Mouse (Mus musculus) embryonic facial prominence, embryonic 15.5 days (tissue): ENCODE results near the gene Hoxa5. TPM values are rescaled to one million over a fixed set of nuclear protein-coding genes. Genes with fewer than 3 reads are reported as not detected.
A peak's percentile ranks its signal among the peaks of the same experiment; 100 is the strongest.

ENCODE experiments used
- ATAC-seq: fragments of 200-750 bp; cut with Nextera tagmentation; 2 replicates; pipeline ENCODE4 v1.8.0; 2017; ENCODE audit warnings: low read depth, moderate TSS enrichment; ENCODE audit not compliant: insufficient number of reproducible peaks, low FRiP score, low TSS enrichment
- H3K27ac ChIP-seq: fragments of 300-500 bp; sonication (generic); replicated peaks from 2 replicates; pipeline ENCODE4 v1.5.1; 2015; ENCODE audit warnings: mild to moderate bottlenecking, inconsistent platforms
- H3K27me3 ChIP-seq: fragments of 300-500 bp; sonication (generic); 2 replicates; pipeline ENCODE4 v1.6.1; 2015; ENCODE audit warnings: inconsistent platforms
- H3K36me3 ChIP-seq: fragments of 300-500 bp; sonication (generic); 2 replicates; pipeline ENCODE4 v1.6.1; 2015; ENCODE audit warnings: mild to moderate bottlenecking, inconsistent platforms
- H3K4me1 ChIP-seq: fragments of 300-500 bp; sonication (generic); 2 replicates; pipeline ENCODE4 v1.6.1; 2015; ENCODE audit warnings: inconsistent platforms
- H3K4me2 ChIP-seq: fragments of 300-500 bp; sonication (generic); replicated peaks from 2 replicates; pipeline ENCODE4 v1.6.1; 2015; ENCODE audit warnings: mild to moderate bottlenecking, inconsistent platforms
- H3K4me3 ChIP-seq: fragments of 300-500 bp; sonication (generic); replicated peaks from 2 replicates; pipeline ENCODE4 v1.5.1; 2015; ENCODE audit warnings: mild to moderate bottlenecking, inconsistent platforms
- H3K9ac ChIP-seq: fragments of 300-500 bp; sonication (generic); 2 replicates; pipeline ENCODE4 v1.6.1; 2015; ENCODE audit warnings: inconsistent platforms
- H3K9me3 ChIP-seq: fragments of 300-500 bp; sonication (generic); replicated peaks from 2 replicates; pipeline ENCODE4 v1.6.1; 2016; ENCODE audit warnings: inconsistent platforms
- WGBS: fragments of 180-500 bp; shearing (Covaris S2); methylation state at CpG from one replicate; pipeline ENCODE4 v1.1.7; 2015; 5-methylcytosine and 5-hydroxymethylcytosine counted together
- polyA plus RNA-seq: library from polyadenylated mRNA; unstranded; fragments of >200 nt; fragmentation: Nextera tagmentation; extraction: Ambion mirVana; gene quantifications from 2 replicates; pipeline ENCODE4 v1.2.1, GENCODE M21; 2015

Hoxa5 gene
- polyA plus RNA-seq, 1 experiment from 2014 or later = 0.39 TPM

DNA sequence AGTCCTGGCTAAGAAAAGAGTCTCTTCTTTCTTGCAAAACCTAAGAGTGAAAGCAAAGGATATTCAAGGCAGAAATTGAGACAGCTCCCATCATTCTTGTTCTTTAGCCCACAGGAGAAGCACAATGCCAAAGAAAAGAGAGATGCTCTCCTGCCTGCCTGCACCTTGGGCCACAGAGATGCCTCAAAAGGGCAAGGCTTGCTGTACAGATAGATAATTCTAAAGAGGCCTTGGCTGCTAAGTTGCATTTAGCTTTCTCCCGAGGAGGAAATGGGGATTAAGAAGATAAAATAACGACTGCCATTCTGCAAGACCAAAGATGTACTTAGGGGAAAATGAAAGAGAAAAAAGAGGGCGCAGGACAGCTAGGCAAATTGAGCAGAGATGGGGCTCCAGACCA, 42.5 kb upstream of the Hoxa5 start:
- H3K27me3 ChIP-seq = peaks cover 97% of the 10 kb centered on the region
- ATAC-seq = no peak
- no peak overlapping the region for H3K27ac ChIP-seq
- H3K9me3 ChIP-seq = no peaks in the 10 kb centered on the region
- H3K9ac ChIP-seq = no peak overlapping the region
- WGBS = 4% methylated on average over 3 of the region's 3 CpGs
- 0 out of 2 replicates have a peak, but pooled peaks cover 6% of the 10 kb centered on the region for H3K4me1 ChIP-seq
- H3K36me3 ChIP-seq = no peaks in the 10 kb centered on the region
- no peak overlapping the region for H3K4me3 ChIP-seq
- H3K4me2 ChIP-seq = no peak overlapping the region

- Histone ChIP-seq H3K9me3 (no peaks in the 10 kb centered on the region), H3K4me2 (no peak overlapping the region), H3K36me3 (no peaks in the 10 kb centered on the region), H3K9ac (no peak overlapping the region), H3K4me3 (no peak overlapping the region), H3K27ac (no peak overlapping the region), H3K4me1 (0 out of 2 replicates have a peak, but pooled peaks cover 6% of the 10 kb centered on the region), H3K27me3 (peaks cover 97% of the 10 kb centered on the region)
- 3% methylated on average over 26 of the region's 26 CpGs for WGBS
- no peak for ATAC-seq
Measured at GRCm38 (mm10) chr6:52246403-52246803, 42.0 kb upstream of the Hoxa5 start.

DNA sequence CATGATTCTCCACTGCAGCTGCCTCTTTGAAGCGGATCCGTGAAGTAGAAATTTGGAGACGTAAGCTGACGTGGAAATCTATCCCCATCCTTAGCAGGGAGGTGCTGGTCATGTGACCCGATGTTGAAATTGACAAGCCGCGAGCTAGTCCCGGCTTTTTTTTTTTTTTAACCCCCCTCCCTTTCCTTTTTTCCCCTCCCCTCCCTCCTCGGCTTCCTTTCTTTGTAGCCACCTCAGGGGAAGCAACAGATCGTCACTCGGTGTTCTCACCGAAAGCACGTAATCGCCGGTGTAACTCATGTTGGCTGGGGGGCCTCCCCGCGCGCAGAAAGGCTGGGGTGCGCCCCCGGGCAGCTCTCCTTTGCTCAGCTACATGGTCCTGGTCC, 41.4 kb upstream of the Hoxa5 start, which contains the start of gene Hoxa11:
Gene Hoxa11, minus strand, starts transcription at position 54 of the 386 bp plus-strand sequence.
- WGBS = under 1% methylated on average over 20 of the region's 20 CpGs

DNA sequence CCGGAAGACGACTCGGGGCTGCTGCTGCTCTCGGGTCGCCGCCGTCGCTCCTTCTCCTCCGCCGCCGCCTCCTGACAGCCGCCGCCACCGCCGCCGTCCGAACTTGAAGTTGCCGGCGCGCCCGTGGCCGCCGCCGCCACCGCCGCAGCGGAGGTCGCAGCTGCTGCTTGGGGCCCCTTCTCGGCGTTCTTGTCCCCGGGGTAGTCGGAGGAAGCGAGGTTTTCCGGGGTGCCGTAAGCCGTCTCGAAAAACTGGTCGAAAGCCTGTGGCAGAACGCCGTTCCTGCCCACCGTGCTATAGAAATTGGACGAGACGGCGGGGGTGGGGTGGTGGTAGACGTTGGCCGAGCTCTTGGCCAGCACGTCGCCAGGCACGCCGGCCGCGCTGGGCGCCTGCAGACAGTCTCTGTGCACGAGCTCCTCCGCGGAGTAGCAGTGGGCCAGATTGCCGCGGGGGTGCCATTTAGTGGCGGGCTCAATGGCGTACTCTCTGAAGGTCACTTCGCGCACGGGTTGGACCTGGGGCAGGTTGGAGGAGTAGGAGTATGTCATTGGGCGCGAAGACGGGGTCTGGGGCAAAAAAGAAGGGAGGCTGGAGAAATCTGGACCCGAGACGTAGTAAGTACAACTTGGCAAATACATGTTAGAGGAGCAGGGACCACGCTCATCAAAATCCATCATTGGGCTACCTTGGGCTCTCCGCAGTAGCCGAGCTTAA, 40.8 kb upstream of the Hoxa5 start:
- Histone ChIP-seq H3K4me3 (peak overlapping the region; percentile 10; the same call in 1 of the 2 replicates), H3K27me3 (peaks cover 98% of the 10 kb centered on the region), H3K27ac (no peak overlapping the region), H3K4me2 (0 out of 2 replicates have a peak overlapping the region, but pooled peaks have one; percentile 2), H3K9me3 (no peaks in the 10 kb centered on the region), H3K9ac (no peak overlapping the region), H3K36me3 (no peaks in the 10 kb centered on the region), H3K4me1 (peaks cover 10% of the 10 kb centered on the region)
- no peak for ATAC-seq
- under 1% methylated on average over 71 of the region's 71 CpGs for WGBS

More for the DNA sequence above, 41.4 kb upstream of the Hoxa5 start, which contains the start of gene Hoxa11:
- Histone ChIP-seq H3K36me3 (no peaks in the 10 kb centered on the region), H3K4me2 (0 out of 2 replicates have a peak within 1 kb of the TSS, but pooled peaks have one; percentile 2), H3K4me3 (peak within 1 kb of the TSS; percentile 10; the same call in 1 of the 2 replicates), H3K27me3 (peaks cover 97% of the 10 kb centered on the region), H3K27ac (no peak within 1 kb of the TSS), H3K9me3 (no peaks in the 10 kb centered on the region), H3K4me1 (0 out of 2 replicates have a peak, but pooled peaks cover 6% of the 10 kb centered on the region), H3K9ac (no peak within 1 kb of the TSS)
- ATAC-seq = no peak

DNA sequence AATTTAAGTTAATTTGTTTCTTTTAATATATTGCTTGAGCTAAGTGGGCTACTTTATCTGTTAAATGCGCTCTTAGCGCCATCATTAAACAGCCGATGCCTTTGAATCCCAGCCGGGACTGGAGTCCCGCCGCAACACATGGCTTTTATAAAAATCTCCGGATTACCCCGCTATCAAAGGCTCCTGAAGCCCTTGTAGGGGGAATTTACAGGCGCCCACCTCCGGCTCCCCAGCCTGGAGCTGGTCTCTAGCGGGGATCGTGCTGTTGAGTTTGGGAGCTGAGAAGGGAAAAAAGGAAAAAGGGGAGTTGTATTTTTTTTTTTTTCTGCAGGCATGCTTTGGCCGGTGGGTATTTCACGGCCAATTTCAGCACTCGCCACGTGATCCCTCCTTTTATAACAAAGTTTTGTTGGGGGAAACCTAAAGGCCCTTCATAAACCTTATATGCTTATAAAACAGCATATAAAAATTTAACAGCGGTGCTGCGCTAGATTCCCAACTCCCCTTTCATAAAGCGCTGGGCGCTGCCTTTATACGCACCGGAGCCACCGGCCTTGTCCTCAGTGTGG, 40.2 kb upstream of the Hoxa5 start:
- no peaks in the 10 kb centered on the region for H3K9me3 ChIP-seq
- WGBS = 1% methylated on average over 23 of the region's 23 CpGs
- H3K9ac ChIP-seq = no peak overlapping the region
- H3K4me2 ChIP-seq = 0 out of 2 replicates have a peak overlapping the region, but pooled peaks have one; percentile 2
- peaks cover 14% of the 10 kb centered on the region for H3K4me1 ChIP-seq
- H3K4me3 ChIP-seq = peak overlapping the region; percentile 10; the same call in 1 of the 2 replicates
- H3K36me3 ChIP-seq = no peaks in the 10 kb centered on the region
- no peak overlapping the region for H3K27ac ChIP-seq
- ATAC-seq = no peak
- H3K27me3 ChIP-seq = peaks cover 98% of the 10 kb centered on the region

- 2% methylated on average over 12 of the region's 12 CpGs for WGBS
- no peak overlapping the region for H3K4me2 ChIP-seq
- no peak overlapping the region for H3K4me3 ChIP-seq
- no peak overlapping the region for H3K9ac ChIP-seq
- no peaks in the 10 kb centered on the region for H3K9me3 ChIP-seq
- H3K27ac ChIP-seq = no peak overlapping the region
- ATAC-seq = no peak
- no peaks in the 10 kb centered on the region for H3K36me3 ChIP-seq
- peaks cover 96% of the 10 kb centered on the region for H3K27me3 ChIP-seq
- H3K4me1 ChIP-seq = peaks cover 14% of the 10 kb centered on the region
Measured at GRCm38 (mm10) chr6:52243681-52244121, 39.3 kb upstream of the Hoxa5 start.

DNA sequence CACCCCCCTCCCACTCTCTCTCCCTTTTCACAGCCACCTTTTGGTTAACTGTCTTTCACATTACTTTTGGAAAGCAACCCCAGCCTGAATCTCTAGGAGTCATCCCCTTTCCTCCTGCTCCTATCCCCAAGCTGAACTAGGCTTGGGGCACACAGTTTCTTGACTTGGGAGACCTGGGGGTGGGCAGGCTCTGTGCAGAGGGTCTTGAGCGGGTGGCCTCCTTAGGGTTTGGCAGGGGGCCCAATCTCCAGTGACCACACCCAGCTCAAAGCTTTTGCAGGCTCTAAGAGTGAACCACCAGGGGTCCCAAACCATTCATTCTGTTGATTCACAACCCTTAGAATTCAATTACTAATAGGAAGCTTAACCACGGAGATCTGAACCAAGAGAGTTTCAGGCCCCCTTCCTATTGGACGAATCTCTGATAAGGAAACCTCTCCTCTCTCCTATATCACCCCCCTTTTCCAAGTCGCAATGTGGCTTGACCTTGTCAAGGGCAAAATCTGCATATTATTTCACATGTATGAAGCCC, 38.5 kb upstream of the Hoxa5 start:
- no peaks in the 10 kb centered on the region for H3K36me3 ChIP-seq
- H3K9ac ChIP-seq = no peak overlapping the region
- H3K9me3 ChIP-seq = no peaks in the 10 kb centered on the region
- no peak for ATAC-seq
- no peak overlapping the region for H3K27ac ChIP-seq
- H3K27me3 ChIP-seq = peaks cover 95% of the 10 kb centered on the region
- no peak overlapping the region for H3K4me2 ChIP-seq
- H3K4me3 ChIP-seq = no peak overlapping the region
- peaks cover 14% of the 10 kb centered on the region for H3K4me1 ChIP-seq
- 9% methylated on average over 4 of the region's 4 CpGs for WGBS

DNA sequence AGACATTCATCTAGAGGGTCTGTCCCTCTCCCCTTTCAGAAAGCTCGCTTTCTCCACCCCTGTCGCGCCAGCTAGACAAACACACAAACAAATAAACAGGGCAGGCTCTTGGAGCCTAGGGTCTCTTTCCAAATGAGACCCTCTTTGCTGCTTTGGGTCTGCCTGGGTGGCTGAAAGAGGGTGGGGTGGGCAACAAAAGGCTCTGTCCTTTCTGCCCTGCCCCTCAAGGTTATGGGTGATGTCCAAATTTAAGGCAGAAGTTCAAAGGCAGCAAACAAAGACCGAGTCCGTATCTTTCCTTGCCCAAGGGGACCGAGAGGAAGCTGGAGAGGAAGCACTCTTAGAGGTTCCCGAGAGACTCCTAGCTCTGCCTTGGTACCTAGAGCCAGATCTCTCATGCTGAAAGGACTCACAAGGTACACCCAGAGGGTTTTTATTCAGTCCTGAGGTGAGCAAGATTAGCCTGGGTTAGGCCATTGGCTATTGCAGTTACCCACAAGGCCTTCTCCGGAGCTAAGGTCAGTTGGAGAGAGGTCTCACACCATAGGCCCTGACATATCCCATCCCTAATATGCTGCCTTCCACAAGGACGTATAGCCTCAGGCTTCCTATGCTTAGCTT, 36.7 kb upstream of the Hoxa5 start:
- H3K9me3 ChIP-seq = no peaks in the 10 kb centered on the region
- no peak overlapping the region for H3K4me3 ChIP-seq
- WGBS = 9% methylated on average over 9 of the region's 9 CpGs
- no peak overlapping the region for H3K4me2 ChIP-seq
- H3K27me3 ChIP-seq = peaks cover 97% of the 10 kb centered on the region
- ATAC-seq = 0 out of 2 replicates have a peak, but pooled peaks have one; percentile 11
- no peak overlapping the region for H3K9ac ChIP-seq
- H3K4me1 ChIP-seq = peaks cover 14% of the 10 kb centered on the region
- H3K27ac ChIP-seq = no peak overlapping the region
- H3K36me3 ChIP-seq = no peaks in the 10 kb centered on the region

- no peak for ATAC-seq
- H3K27ac ChIP-seq = no peak within 1 kb of the TSS
- peaks cover 14% of the 10 kb centered on the region for H3K4me1 ChIP-seq
- no peaks in the 10 kb centered on the region for H3K36me3 ChIP-seq
- no peaks in the 10 kb centered on the region for H3K9me3 ChIP-seq
- WGBS = 2% methylated on average over 35 of the region's 35 CpGs
- H3K4me2 ChIP-seq = peak within 1 kb of the TSS; percentile 34
- H3K27me3 ChIP-seq = peaks cover 97% of the 10 kb centered on the region
- H3K4me3 ChIP-seq = peak within 1 kb of the TSS; percentile 24
- H3K9ac ChIP-seq = no peak within 1 kb of the TSS
Measured at GRCm38 (mm10) chr6:52240389-52241000, 36.1 kb upstream of the Hoxa5 start, which contains the start of gene Hoxa10. Gene Hoxa10, minus strand, starts transcription at chr6:52240854.

DNA sequence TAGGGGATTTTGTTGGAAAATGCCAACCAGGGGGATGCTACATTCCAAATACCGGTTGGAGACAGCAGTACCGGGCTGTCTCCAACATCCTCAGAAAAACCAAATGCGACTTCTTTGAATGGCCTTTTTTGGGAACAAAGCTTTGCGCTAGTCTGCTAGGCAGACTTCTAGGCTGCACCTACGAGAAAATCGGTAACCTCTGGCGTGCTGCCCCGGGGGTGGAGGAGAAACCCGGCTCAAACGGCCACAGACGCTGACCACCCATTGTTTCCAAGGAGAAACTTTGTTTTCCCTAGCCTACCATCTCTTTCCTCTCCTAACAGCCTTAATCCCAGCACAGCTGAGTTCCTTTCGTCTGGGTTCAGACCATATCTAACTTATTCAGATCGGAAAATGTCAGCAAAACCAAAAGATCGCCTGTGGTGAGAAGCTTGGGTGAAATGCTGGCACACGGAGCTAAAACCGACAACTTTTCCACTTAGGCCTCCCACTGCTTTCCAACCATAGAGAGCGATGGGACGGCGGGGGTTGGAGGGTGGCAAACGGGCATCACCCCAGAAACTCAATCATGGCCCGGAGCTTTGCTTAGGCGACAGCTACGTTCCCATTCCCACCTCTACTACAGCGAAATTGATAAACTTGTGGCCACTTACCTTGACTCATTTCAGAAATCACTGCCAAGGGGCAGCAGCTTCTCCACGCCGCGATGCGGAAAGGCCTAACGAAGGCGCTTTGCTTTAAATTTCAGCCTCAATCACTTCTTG, 35.4 kb upstream of the Hoxa5 start:
- Histone ChIP-seq H3K4me1 (peaks cover 10% of the 10 kb centered on the region), H3K36me3 (no peaks in the 10 kb centered on the region), H3K4me2 (peak overlapping the region; percentile 34), H3K9me3 (no peaks in the 10 kb centered on the region), H3K9ac (no peak overlapping the region), H3K27me3 (peaks cover 97% of the 10 kb centered on the region), H3K27ac (no peak overlapping the region), H3K4me3 (peak overlapping the region; percentile 24)
- no peak for ATAC-seq
- 2% methylated on average over 30 of the region's 30 CpGs for WGBS
